Mouse (Mus musculus): ENCODE results near the gene Gngt2. TPM values are rescaled to one million over a fixed set of nuclear protein-coding genes. Genes with fewer than 3 reads are reported as not detected.
"Not testable (repeated sequence)": the region's sequence is repeated elsewhere in the genome, so short reads cannot be mapped to it uniquely, and the experiment has no call there.

Gngt2 gene
- total and polyA plus RNA-seq, 3 experiments = 10.2 to 24.4 (median 19.0) TPM

GRCm38 (mm10) chr11:95869442-95869841 lies 32.4 kb downstream of the Gngt2 start:
- WGBS = 67% methylated on average over 4 of the region's 4 CpGs
- no peak overlapping the region for H3K4me3 ChIP-seq

DNA sequence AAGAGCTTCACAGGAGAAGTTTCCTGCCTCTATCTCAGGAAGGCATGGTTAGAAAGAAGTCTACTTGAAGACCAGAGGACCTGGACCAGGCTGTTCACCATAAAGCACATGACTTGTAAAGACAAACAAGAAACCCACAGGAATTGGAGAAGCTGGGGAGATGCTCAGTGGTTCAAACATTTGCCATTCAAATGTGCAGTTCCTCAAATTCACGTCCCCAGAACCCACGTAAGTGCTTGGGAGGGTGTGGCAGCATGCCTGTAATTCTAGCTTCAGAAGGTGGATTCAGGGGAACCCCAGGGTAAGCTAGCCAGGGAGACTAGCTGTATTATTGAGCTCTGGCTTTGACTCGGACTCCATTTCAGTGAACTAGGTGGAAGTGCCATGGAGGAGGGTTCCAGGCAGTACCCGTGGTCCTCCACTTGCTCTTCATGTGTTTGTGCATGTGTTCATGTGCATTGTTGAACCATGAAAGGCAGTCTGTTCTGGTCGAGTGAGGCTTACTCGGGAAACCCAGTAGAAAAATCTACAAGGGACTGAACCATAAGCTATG lies 33.0 kb downstream of the Gngt2 start:
- 73% methylated on average over 6 of the region's 6 CpGs for WGBS
- intact Hi-C loops (cut with DNase I) = loop anchor here (5.0 kb wide), 1 partner anchor 257 kb away; no protein-coding TSS in a partner anchor
- Histone ChIP-seq H3K9ac (ENCODE audit: low read depth, low read length) (no peak overlapping the region), H3K79me2 (replicated peaks; ENCODE audit: control insufficient read depth, insufficient read depth, low read length) (no peaks in the 10 kb centered on the region), H3K27ac (no peak overlapping the region), H3K27me3 (ENCODE audit: control insufficient read depth, insufficient read depth, low read length) (no peaks in the 10 kb centered on the region), H3K4me3 (no peak overlapping the region), H3K4me1 (ENCODE audit: control insufficient read depth, insufficient read depth, low read length) (no peaks in the 10 kb centered on the region), H3K36me3 (ENCODE audit: control insufficient read depth, insufficient read depth, low read length) (no peaks in the 10 kb centered on the region)
- no peak for DNase-seq
- no peak for TF ChIP-seq EP300 (IDR thresholded peaks at IDR 0.05; ENCODE audit: insufficient read depth, low read depth, low read length)
- no peak for TF ChIP-seq POLR2A (IDR thresholded peaks at IDR 0.05; ENCODE audit: insufficient read depth, low read depth, low read length)
- TF ChIP-seq CTCF (IDR thresholded peaks at IDR 0.05) = no peak

More at GRCm38 (mm10) chr11:95869442-95869841, 32.4 kb downstream of the Gngt2 start:
- Histone ChIP-seq H3K4me1 (ENCODE audit: control insufficient read depth, insufficient read depth, low read length) (no peaks in the 10 kb centered on the region), H3K9ac (ENCODE audit: low read depth, low read length) (no peak overlapping the region), H3K27ac (no peak overlapping the region), H3K27me3 (ENCODE audit: control insufficient read depth, insufficient read depth, low read length) (no peaks in the 10 kb centered on the region), H3K79me2 (replicated peaks; ENCODE audit: control insufficient read depth, insufficient read depth, low read length) (no peaks in the 10 kb centered on the region), H3K36me3 (ENCODE audit: control insufficient read depth, insufficient read depth, low read length) (no peaks in the 10 kb centered on the region)
- no peak for TF ChIP-seq EP300 (IDR thresholded peaks at IDR 0.05; ENCODE audit: insufficient read depth, low read depth, low read length)
- TF ChIP-seq CTCF (IDR thresholded peaks at IDR 0.05) = no peak
- no peak for TF ChIP-seq POLR2A (IDR thresholded peaks at IDR 0.05; ENCODE audit: insufficient read depth, low read depth, low read length)
- intact Hi-C loops (cut with DNase I) = no loop called here
- DNase-seq = no peak

- TF ChIP-seq POLR2A (IDR thresholded peaks at IDR 0.05; ENCODE audit: insufficient read depth, low read depth, low read length) (no peak), CTCF (IDR thresholded peaks at IDR 0.05) (no peak)
- H3K79me2 ChIP-seq (replicated peaks; ENCODE audit: control insufficient read depth, insufficient read depth, low read length) = no peaks in the 10 kb centered on the region
- intact Hi-C loops (cut with DNase I) = loop anchor here (5.0 kb wide), 1 partner anchor 216 kb away; no protein-coding TSS in a partner anchor
- H3K4me3 ChIP-seq = no peak overlapping the region
- H3K27ac ChIP-seq = no peak overlapping the region
- no peaks in the 10 kb centered on the region for H3K27me3 ChIP-seq (ENCODE audit: control insufficient read depth, insufficient read depth, low read length)
- whole genome bisulfite sequencing = 22% methylated on average over 9 of the region's 9 CpGs
- H3K9ac ChIP-seq (ENCODE audit: low read depth, low read length) = no peak overlapping the region
- no peaks in the 10 kb centered on the region for H3K36me3 ChIP-seq (ENCODE audit: control insufficient read depth, insufficient read depth, low read length)
- H3K4me1 ChIP-seq (ENCODE audit: control insufficient read depth, insufficient read depth, low read length) = no peaks in the 10 kb centered on the region
- DNase-seq = no peak
Observed at GRCm38 (mm10) chr11:95875804-95876203, 38.8 kb downstream of the Gngt2 start.

GRCm38 (mm10) chr11:95876296-95876695 lies 39.3 kb downstream of the Gngt2 start:
- Histone ChIP-seq H3K27me3 (ENCODE audit: control insufficient read depth, insufficient read depth, low read length) (no peaks in the 10 kb centered on the region), H3K4me3 (no peak overlapping the region), H3K36me3 (ENCODE audit: control insufficient read depth, insufficient read depth, low read length) (no peaks in the 10 kb centered on the region), H3K27ac (no peak overlapping the region), H3K9ac (ENCODE audit: low read depth, low read length) (no peak overlapping the region), H3K79me2 (replicated peaks; ENCODE audit: control insufficient read depth, insufficient read depth, low read length) (no peaks in the 10 kb centered on the region), H3K4me1 (ENCODE audit: control insufficient read depth, insufficient read depth, low read length) (no peaks in the 10 kb centered on the region)
- peak; percentile 19 to 60 for DNase-seq
- intact Hi-C loops (cut with DNase I) = loop anchor here (5.0 kb wide), 1 partner anchor 216 kb away; no protein-coding TSS in a partner anchor
- TF ChIP-seq POLR2A (IDR thresholded peaks at IDR 0.05; ENCODE audit: insufficient read depth, low read depth, low read length) = no peak
- 0 out of 2 replicates have a peak, but pooled peaks have one; percentile 36 for TF ChIP-seq EP300 (IDR thresholded peaks at IDR 0.05; ENCODE audit: insufficient read depth, low read depth, low read length)
- TF ChIP-seq CTCF (IDR thresholded peaks at IDR 0.05) = peak; percentile 89
- WGBS = 18% methylated on average over 7 of the region's 7 CpGs

GRCm38 (mm10) chr11:95879861-95880260 lies 42.8 kb downstream of the Gngt2 start:
- H3K27me3 ChIP-seq (ENCODE audit: control insufficient read depth, insufficient read depth, low read length); H3K27ac ChIP-seq; H3K79me2 ChIP-seq (replicated peaks; ENCODE audit: control insufficient read depth, insufficient read depth, low read length); H3K9ac ChIP-seq (ENCODE audit: low read depth, low read length); H3K4me3 ChIP-seq; H3K4me1 ChIP-seq (ENCODE audit: control insufficient read depth, insufficient read depth, low read length); DNase-seq; H3K36me3 ChIP-seq (ENCODE audit: control insufficient read depth, insufficient read depth, low read length): not testable (repeated sequence)
- intact Hi-C loops (cut with DNase I) = loop anchor here (5.0 to 10.0 kb wide), 2 partner anchors 212 to 355 kb away; no protein-coding TSS in a partner anchor
- WGBS = 78% methylated on average over 2 of the region's 2 CpGs

DNA sequence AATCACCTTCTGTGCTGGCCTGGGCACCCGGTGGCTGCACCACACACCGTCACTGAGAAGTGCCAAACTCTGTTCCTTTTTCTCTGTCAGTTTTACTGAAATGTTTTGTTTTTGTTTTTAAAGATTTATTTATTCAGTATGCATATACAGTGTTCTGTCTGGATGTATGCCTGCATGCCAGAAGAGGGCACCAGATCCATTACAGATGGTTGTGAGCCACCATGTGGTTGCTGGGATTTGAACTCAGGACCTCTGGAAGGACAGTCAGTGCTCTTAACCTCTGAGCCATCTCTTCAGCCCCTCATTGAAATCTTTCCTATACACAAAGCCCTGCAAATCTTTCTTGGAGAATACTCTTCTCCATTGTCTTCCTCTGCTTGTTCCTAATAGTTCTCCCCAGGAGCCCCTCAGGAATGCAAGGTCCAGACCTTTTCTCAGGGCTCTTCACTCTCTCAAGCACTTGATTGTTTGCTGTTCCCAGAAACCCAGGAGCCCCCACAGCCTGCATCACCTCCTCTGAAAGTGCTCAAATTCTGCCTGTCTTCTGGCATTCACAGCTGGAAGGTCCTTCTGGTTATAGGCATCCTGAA lies 53.5 kb downstream of the Gngt2 start:
- Histone ChIP-seq H3K27ac (no peak overlapping the region), H3K4me1 (ENCODE audit: control insufficient read depth, insufficient read depth, low read length) (no peaks in the 10 kb centered on the region), H3K27me3 (ENCODE audit: control insufficient read depth, insufficient read depth, low read length) (no peaks in the 10 kb centered on the region; the same call in 1 of the 2 replicates), H3K79me2 (replicated peaks; ENCODE audit: control insufficient read depth, insufficient read depth, low read length) (no peaks in the 10 kb centered on the region), H3K36me3 (ENCODE audit: control insufficient read depth, insufficient read depth, low read length) (no peaks in the 10 kb centered on the region), H3K4me3 (no peak overlapping the region), H3K9ac (ENCODE audit: low read depth, low read length) (no peak overlapping the region)
- DNase-seq = no peak
- TF ChIP-seq EP300 (IDR thresholded peaks at IDR 0.05; ENCODE audit: insufficient read depth, low read depth, low read length) (no peak), POLR2A (IDR thresholded peaks at IDR 0.05; ENCODE audit: insufficient read depth, low read depth, low read length) (no peak), CTCF (IDR thresholded peaks at IDR 0.05) (no peak)
- WGBS = 63% methylated on average over 2 of the region's 2 CpGs
- intact Hi-C loops (cut with DNase I) = no loop called here

Other genes starting within 250 kb of the Gngt2 start
- 1 to 10 TPM in 1 of 2 experiments, under 1 TPM in 1; 0.26 to 1.0 TPM for gene Ngfr, start 249.5 kb upstream of the Gngt2 start, total RNA-seq (2021)
- 2.2 and 2.7 TPM in 2 replicates for gene Ngfr, start 249.5 kb upstream of the Gngt2 start, polyA plus RNA-seq (2012; rRNA removed)
- 100 to 1,000 TPM; 358 to 383 TPM for gene Phb, start 170.3 kb upstream of the Gngt2 start, total RNA-seq (2021)
- 281 and 456 TPM in 2 replicates for gene Phb, start 170.3 kb upstream of the Gngt2 start, polyA plus RNA-seq (2012; rRNA removed)
- gene Zfp652, start 124.5 kb upstream of the Gngt2 start, total RNA-seq (2021) = 10 to 100 TPM; 47.6 to 54.4 TPM
- gene Zfp652, start 124.5 kb upstream of the Gngt2 start, polyA plus RNA-seq (2012; rRNA removed) = 16.1 and 22.3 TPM in 2 replicates
- gene B130006D01Rik, start 113.6 kb upstream of the Gngt2 start, total RNA-seq (2021) = under 1 TPM; 0.26 to 0.30 TPM
- gene B130006D01Rik, start 113.6 kb upstream of the Gngt2 start, polyA plus RNA-seq (2012; rRNA removed) = 0.06 and 0.15 TPM in 2 replicates
- gene Phospho1, start 12.7 kb upstream of the Gngt2 start, total RNA-seq (2021) = 100 to 1,000 TPM; 181 to 206 TPM
- gene Phospho1, start 12.7 kb upstream of the Gngt2 start, polyA plus RNA-seq (2012; rRNA removed) = 193 and 244 TPM in 2 replicates
- gene Abi3, start 5.3 kb downstream of the Gngt2 start, total RNA-seq (2021) = 10 to 100 TPM in 1 of 2 experiments, 1 to 10 TPM in 1; 7.9 to 11.4 TPM
- gene Abi3, start 5.3 kb downstream of the Gngt2 start, polyA plus RNA-seq (2012; rRNA removed) = 16.3 and 23.2 TPM in 2 replicates
- gene B4galnt2, start 77.7 kb downstream of the Gngt2 start, total RNA-seq (2021) = not detected
- 0.06 TPM in 1 of 2 replicates, not detected in the other for gene B4galnt2, start 77.7 kb downstream of the Gngt2 start, polyA plus RNA-seq (2012; rRNA removed)
- under 1 TPM; 0.05 to 0.23 TPM for gene Igf2bp1, start 168.7 kb downstream of the Gngt2 start, total RNA-seq (2021)
- gene Igf2bp1, start 168.7 kb downstream of the Gngt2 start, polyA plus RNA-seq (2012; rRNA removed) = 0.31 TPM in 1 of 2 replicates, not detected in the other
- not detected for gene Gip, start 187.3 kb downstream of the Gngt2 start, total RNA-seq (2021)
- not detected in 2 replicates for gene Gip, start 187.3 kb downstream of the Gngt2 start, polyA plus RNA-seq (2012; rRNA removed)
- 10 to 100 TPM; 44.9 to 49.1 TPM for gene Snf8, start 197.7 kb downstream of the Gngt2 start, total RNA-seq (2021)
- gene Snf8, start 197.7 kb downstream of the Gngt2 start, polyA plus RNA-seq (2012; rRNA removed) = 18.8 and 23.0 TPM in 2 replicates
- gene Ube2z, start 228.2 kb downstream of the Gngt2 start, total RNA-seq (2021) = 10 to 100 TPM; 29.5 to 29.7 TPM
- 22.9 and 41.1 TPM in 2 replicates for gene Ube2z, start 228.2 kb downstream of the Gngt2 start, polyA plus RNA-seq (2012; rRNA removed)
- gene Atp5g1, start 238.5 kb downstream of the Gngt2 start, total RNA-seq (2021) = 1,000 to 10,000 TPM; 3,096 to 3,522 TPM
- 5,903 and 6,025 TPM in 2 replicates for gene Atp5g1, start 238.5 kb downstream of the Gngt2 start, polyA plus RNA-seq (2012; rRNA removed)